Comparison of ENCODE assay signal across 15 mouse cellular contexts in genomic region chr10:83137103-83137502, GRCm38 (mm10).
"Had no signal": no experiment of that assay in that cellular context is flagged by ENCODE, and none has a peak within 500 bp of the region (broad histone marks: within the 10 kb centered on the region; RNA-seq: fewer than 3 reads in every experiment).

No protein-coding gene starts in this region.

- H3K4me1 ChIP-seq: liver, embryonic 15.5 days had no signal

- DNase-seq: kidney, adult 2 months; kidney, postnatal 25 days; liver; lung, adult 18-20 months; lung, postnatal 10 days; lung, postnatal 36 days; thymus, adult 2 months; thymus, postnatal 14 days; thymus, postnatal 4 days had no signal

- H3K27me3 ChIP-seq: liver, embryonic 12.5 days; liver, embryonic 15.5 days; lung, embryonic 15.5 days had no signal

- H3K36me3 ChIP-seq: liver, embryonic 12.5 days; liver, embryonic 15.5 days; lung, embryonic 15.5 days; midbrain, embryonic 12.5 days had no signal

- ATAC-seq: intestine, postnatal 0 days; liver, embryonic 12.5 days had no signal

- H3K27ac ChIP-seq: kidney, postnatal 0 days; liver, embryonic 12.5 days; liver, embryonic 15.5 days; lung, embryonic 15.5 days; midbrain, embryonic 12.5 days had no signal

- H3K4me3 ChIP-seq: liver, embryonic 12.5 days; liver, embryonic 15.5 days; lung, embryonic 15.5 days; midbrain, embryonic 12.5 days had no signal

- H3K9ac ChIP-seq: liver, embryonic 12.5 days; liver, embryonic 15.5 days; lung, embryonic 15.5 days; midbrain, embryonic 12.5 days had no signal

- H3K4me2 ChIP-seq: liver, embryonic 12.5 days; liver, embryonic 15.5 days; lung, embryonic 15.5 days; midbrain, embryonic 12.5 days had no signal

- H3K9me3 ChIP-seq: liver, embryonic 12.5 days; liver, embryonic 15.5 days; lung, embryonic 15.5 days; midbrain, embryonic 12.5 days had no signal
